Mouse (Mus musculus): Measurements from ENCODE around the gene Caskin1. TPM values are rescaled to one million over a fixed set of nuclear protein-coding genes. Genes with fewer than 3 reads are reported as not detected.

Caskin1 gene
- polyA plus RNA-seq, 1 experiment from 2014 or later = 1.0 TPM

- H3K27me3 ChIP-seq = no peaks in the 10 kb centered on the region
- CTCF ChIA-PET = interaction anchor here (1.2 kb wide), 1 partner anchor 13 kb away, joined by 5 read pairs; no protein-coding TSS in a partner anchor
- DNase-seq (ENCODE audit: low read depth, low spot score) = no peak
- ATAC-seq = no peak
- no peak for TF ChIP-seq CTCF (IDR thresholded peaks at IDR 0.05)
- POLR2A ChIA-PET = no interaction called here
- in situ Hi-C loops (cut with MboI; ENCODE audit: low pct_unique_long_range_greater_than_20kb) = no loop called here
These were observed 19.5 kb downstream of the Caskin1 start for GRCm38 (mm10) chr17:24507806-24508460.

- ChIA-PET POLR2A (interaction anchor here (0.5 to 1.7 kb wide), 3 partner anchors 8 to 96 kb away, joined by 3 to 7 read pairs (median 3); partner anchors contain the start of gene Traf7), CTCF (interaction anchor here (1.0 to 2.0 kb wide), 4 partner anchors 9 to 34 kb away, joined by 4 to 10 read pairs (median 4); partner anchors contain the start of genes Mlst8 and Traf7)
- DNase-seq (ENCODE audit: low read depth, low spot score) (no peak), ATAC-seq (no peak)
- no peak for TF ChIP-seq CTCF (IDR thresholded peaks at IDR 0.05)
- in situ Hi-C loops (cut with MboI; ENCODE audit: low pct_unique_long_range_greater_than_20kb) = no loop called here
- H3K27me3 ChIP-seq = no peaks in the 10 kb centered on the region
These were observed 25.2 kb downstream of the Caskin1 start for GRCm38 (mm10) chr17:24513609-24514008.

- ChIA-PET POLR2A (interaction anchor here (1.3 kb wide), 1 partner anchor 7 kb away, joined by 7 read pairs; no protein-coding TSS in a partner anchor), CTCF (interaction anchor here (2.0 kb wide), 1 partner anchor 35 kb away, joined by 10 read pairs; the partner anchor contains the start of gene Mlst8)
- ATAC-seq = no peak
- in situ Hi-C loops (cut with MboI; ENCODE audit: low pct_unique_long_range_greater_than_20kb) = no loop called here
- DNase-seq (ENCODE audit: low read depth, low spot score) = no peak
- TF ChIP-seq CTCF (IDR thresholded peaks at IDR 0.05) = no peak
- no peaks in the 10 kb centered on the region for H3K27me3 ChIP-seq
These were observed 26.2 kb downstream of the Caskin1 start for GRCm38 (mm10) chr17:24514270-24515257.

- no peaks in the 10 kb centered on the region for H3K27me3 ChIP-seq
- CTCF ChIA-PET = no interaction called here
- POLR2A ChIA-PET = interaction anchor here (0.9 kb wide), 1 partner anchor 9 kb away, joined by 5 read pairs; no protein-coding TSS in a partner anchor
- ATAC-seq (no peak), DNase-seq (ENCODE audit: low read depth, low spot score) (no peak)
- in situ Hi-C loops (cut with MboI; ENCODE audit: low pct_unique_long_range_greater_than_20kb) = no loop called here
- TF ChIP-seq CTCF (IDR thresholded peaks at IDR 0.05) = no peak
These were observed 32.0 kb downstream of the Caskin1 start for GRCm38 (mm10) chr17:24520450-24520849.

- ChIA-PET CTCF (interaction anchor here (1.8 to 1.9 kb wide), 2 partner anchors 14 to 46 kb away, joined by 5 to 9 read pairs; partner anchors contain the start of gene Mlst8), POLR2A (no interaction called here)
- TF ChIP-seq CTCF (IDR thresholded peaks at IDR 0.05) = no peak
- DNase-seq (ENCODE audit: low read depth, low spot score) (no peak), ATAC-seq (no peak)
- in situ Hi-C loops (cut with MboI; ENCODE audit: low pct_unique_long_range_greater_than_20kb) = loop anchor here (5.0 kb wide), 1 partner anchor 42 kb away; no protein-coding TSS in a partner anchor
- no peaks in the 10 kb centered on the region for H3K27me3 ChIP-seq
These were observed 36.3 kb downstream of the Caskin1 start for GRCm38 (mm10) chr17:24524734-24525133.

GRCm38 (mm10) chr17:24527315-24527714 is 38.9 kb downstream of the Caskin1 start:
- no peak for DNase-seq (ENCODE audit: low read depth, low spot score)
- no peaks in the 10 kb centered on the region for H3K27me3 ChIP-seq
- ATAC-seq = peak; percentile 6
- in situ Hi-C loops (cut with MboI; ENCODE audit: low pct_unique_long_range_greater_than_20kb) = loop anchor here (5.0 kb wide), 1 partner anchor 45 kb away; no protein-coding TSS in a partner anchor
- ChIA-PET CTCF (interaction anchor here (0.8 to 1.5 kb wide), 7 partner anchors 11 to 142 kb away, joined by 3 to 6 read pairs (median 4); partner anchors contain the start of genes Mlst8 and Zfp598), POLR2A (interaction anchor here (1.1 to 1.2 kb wide), 2 partner anchors 15 to 48 kb away, joined by 3 to 4 read pairs; partner anchors contain the start of gene Mlst8)
- no peak for TF ChIP-seq CTCF (IDR thresholded peaks at IDR 0.05)

- ChIA-PET POLR2A (interaction anchor here (1.1 to 1.2 kb wide), 2 partner anchors 15 to 49 kb away, joined by 3 to 4 read pairs; partner anchors contain the start of gene Mlst8), CTCF (interaction anchor here (1.0 to 1.3 kb wide), 5 partner anchors 11 to 141 kb away, joined by 3 to 6 read pairs (median 4); partner anchors contain the start of gene Zfp598)
- DNase-seq (ENCODE audit: low read depth, low spot score) (peak; percentile 99), ATAC-seq (peak; percentile 97)
- no peaks in the 10 kb centered on the region for H3K27me3 ChIP-seq
- in situ Hi-C loops (cut with MboI; ENCODE audit: low pct_unique_long_range_greater_than_20kb) = loop anchor here (5.0 kb wide), 1 partner anchor 46 kb away; no protein-coding TSS in a partner anchor
- no peak for TF ChIP-seq CTCF (IDR thresholded peaks at IDR 0.05)
These were observed 39.5 kb downstream of the Caskin1 start, which contains the start of gene Traf7 for GRCm38 (mm10) chr17:24527723-24528559. TSS of gene Traf7 (minus strand) at chr17:24527938.

GRCm38 (mm10) chr17:24528560-24528918 is 40.1 kb downstream of the Caskin1 start:
- CTCF ChIA-PET = no interaction called here
- DNase-seq (ENCODE audit: low read depth, low spot score) (no peak), ATAC-seq (no peak)
- no peaks in the 10 kb centered on the region for H3K27me3 ChIP-seq
- no peak for TF ChIP-seq CTCF (IDR thresholded peaks at IDR 0.05)
- in situ Hi-C loops (cut with MboI; ENCODE audit: low pct_unique_long_range_greater_than_20kb) = loop anchor here (5.0 kb wide), 1 partner anchor 46 kb away; no protein-coding TSS in a partner anchor
- POLR2A ChIA-PET = interaction anchor here (1.2 kb wide), 1 partner anchor 16 kb away, joined by 3 read pairs; no protein-coding TSS in a partner anchor

GRCm38 (mm10) chr17:24529007-24529451 is 40.6 kb downstream of the Caskin1 start:
- ChIA-PET POLR2A (no interaction called here), CTCF (interaction anchor here (1.2 to 1.8 kb wide), 3 partner anchors 9 to 54 kb away, joined by 4 to 5 read pairs (median 4); no protein-coding TSS in a partner anchor)
- TF ChIP-seq CTCF (IDR thresholded peaks at IDR 0.05) = peak; percentile 89
- H3K27me3 ChIP-seq = no peaks in the 10 kb centered on the region
- DNase-seq (ENCODE audit: low read depth, low spot score) = no peak
- in situ Hi-C loops (cut with MboI; ENCODE audit: low pct_unique_long_range_greater_than_20kb) = loop anchor here (5.0 kb wide), 1 partner anchor 47 kb away; no protein-coding TSS in a partner anchor
- no peak for ATAC-seq

All from Patski (cell line).